Mouse (Mus musculus): Measurements from ENCODE around the gene Mapk11. TPM values are rescaled to one million over a fixed set of nuclear protein-coding genes. Genes with fewer than 3 reads are reported as not detected.

The Mapk11 gene
- polyA plus RNA-seq, 1 experiment from 2014 or later, result 1.9 TPM

DNA sequence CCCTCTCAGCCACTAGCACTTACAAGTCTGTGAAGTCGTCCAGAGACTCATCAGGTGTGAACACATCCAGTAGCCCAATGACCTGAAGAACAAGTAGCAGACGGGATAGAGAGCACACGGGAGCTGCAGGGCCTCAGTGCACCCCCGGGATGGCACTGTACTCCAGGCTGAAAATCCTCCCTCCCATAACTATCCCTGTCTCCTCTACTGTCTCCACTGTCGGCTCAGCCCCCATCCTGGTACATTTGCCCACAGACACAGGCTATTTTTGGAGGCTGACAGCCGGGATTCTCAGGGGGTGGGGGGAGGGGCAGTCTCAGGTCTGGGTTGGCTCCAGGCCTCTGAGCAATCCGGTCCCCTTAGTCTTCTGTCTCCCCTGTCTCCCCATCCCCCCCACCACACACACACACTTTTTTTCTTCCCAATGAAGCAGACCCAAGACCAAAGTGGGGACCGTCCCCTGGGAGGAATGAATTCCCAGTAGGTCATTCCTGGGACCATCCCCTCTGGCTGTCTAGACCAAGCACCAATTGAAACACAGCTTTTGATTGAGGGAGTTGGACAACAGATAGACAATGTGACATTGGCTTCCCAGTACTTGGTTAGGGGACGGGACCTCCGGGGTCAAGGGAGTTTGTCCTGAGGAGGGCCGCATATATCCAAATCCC is 11.9 kb downstream of the Mapk11 start:
- no peaks in the 10 kb centered on the region for H3K36me3 ChIP-seq (ENCODE audit: control insufficient read depth, insufficient read depth)
- TF ChIP-seq CTCF (IDR thresholded peaks at IDR 0.05; ENCODE audit: low read depth), result no peak
- no peak for ATAC-seq
- WGBS, result 77% methylated on average over 11 of the region's 11 CpGs
- no peaks in the 10 kb centered on the region for H3K9me3 ChIP-seq (ENCODE audit: control insufficient read depth)
- no peaks in the 10 kb centered on the region for H3K4me1 ChIP-seq (replicated peaks; ENCODE audit: control insufficient read depth, insufficient read depth, low read length)
- no peak overlapping the region for H3K4me3 ChIP-seq (ENCODE audit: low read depth, low read length)
- no peak overlapping the region for H3K27ac ChIP-seq (ENCODE audit: low read depth, low read length)
- peaks cover 40% of the 10 kb centered on the region for H3K27me3 ChIP-seq (replicated peaks; ENCODE audit: control insufficient read depth, insufficient read depth, low read length)
- H3K4me2 ChIP-seq (replicated peaks; ENCODE audit: low read depth), result no peak overlapping the region
- H3K9ac ChIP-seq (ENCODE audit: low read depth, low read length), result no peak overlapping the region

- no peaks in the 10 kb centered on the region; the same call in 1 of the 2 replicates for H3K36me3 ChIP-seq (ENCODE audit: control insufficient read depth, insufficient read depth)
- no peaks in the 10 kb centered on the region for H3K4me1 ChIP-seq (replicated peaks; ENCODE audit: control insufficient read depth, insufficient read depth, low read length)
- ATAC-seq, result no peak
- H3K27ac ChIP-seq (ENCODE audit: low read depth, low read length), result no peak overlapping the region
- WGBS, result 99% methylated on average over 4 of the region's 5 CpGs
- no peak for TF ChIP-seq CTCF (IDR thresholded peaks at IDR 0.05; ENCODE audit: low read depth)
- no peak overlapping the region for H3K9ac ChIP-seq (ENCODE audit: low read depth, low read length)
- H3K9me3 ChIP-seq (ENCODE audit: control insufficient read depth), result no peaks in the 10 kb centered on the region
- H3K27me3 ChIP-seq (replicated peaks; ENCODE audit: control insufficient read depth, insufficient read depth, low read length), result peaks cover 31% of the 10 kb centered on the region
- no peak overlapping the region for H3K4me2 ChIP-seq (replicated peaks; ENCODE audit: low read depth)
- H3K4me3 ChIP-seq (ENCODE audit: low read depth, low read length), result no peak overlapping the region
Observed at GRCm38 (mm10) chr15:89136461-89137155, 12.8 kb downstream of the Mapk11 start.

DNA sequence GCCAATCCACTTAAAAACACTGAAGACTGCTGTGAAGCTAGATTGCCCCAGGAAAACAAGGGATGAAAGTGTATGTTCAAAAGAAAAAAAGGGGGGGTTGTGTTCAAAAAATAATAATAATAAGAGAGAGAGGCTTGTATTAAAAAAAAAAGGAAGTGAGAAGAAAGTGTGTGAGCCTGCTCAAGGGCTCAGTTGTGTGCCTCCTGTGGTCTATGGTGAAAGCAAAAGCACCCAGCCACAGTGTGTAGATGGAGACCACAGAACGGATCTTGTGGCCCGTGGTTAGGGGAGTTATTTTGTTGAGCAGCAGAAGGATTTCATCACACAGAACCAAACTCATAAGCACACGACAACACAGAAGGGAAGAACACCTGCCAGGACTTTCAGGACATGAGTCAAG is 18.1 kb downstream of the Mapk11 start:
- no peaks in the 10 kb centered on the region for H3K27me3 ChIP-seq (replicated peaks; ENCODE audit: control insufficient read depth, insufficient read depth, low read length)
- no peak for TF ChIP-seq CTCF (IDR thresholded peaks at IDR 0.05; ENCODE audit: low read depth)
- H3K9me3 ChIP-seq (ENCODE audit: control insufficient read depth), result no peaks in the 10 kb centered on the region
- H3K4me1 ChIP-seq (replicated peaks; ENCODE audit: control insufficient read depth, insufficient read depth, low read length), result peaks cover 4% of the 10 kb centered on the region; the same call in 1 of the 2 replicates
- 82% methylated on average over 3 of the region's 3 CpGs for WGBS
- no peak overlapping the region for H3K27ac ChIP-seq (ENCODE audit: low read depth, low read length)
- no peak overlapping the region for H3K9ac ChIP-seq (ENCODE audit: low read depth, low read length)
- H3K4me3 ChIP-seq (ENCODE audit: low read depth, low read length), result no peak overlapping the region
- H3K4me2 ChIP-seq (replicated peaks; ENCODE audit: low read depth), result no peak overlapping the region
- no peaks in the 10 kb centered on the region; the same call in 1 of the 2 replicates for H3K36me3 ChIP-seq (ENCODE audit: control insufficient read depth, insufficient read depth)
- ATAC-seq, result no peak

- Histone ChIP-seq H3K9me3 (ENCODE audit: control insufficient read depth) (no peaks in the 10 kb centered on the region), H3K9ac (ENCODE audit: low read depth, low read length) (no peak overlapping the region), H3K36me3 (ENCODE audit: control insufficient read depth, insufficient read depth) (peaks cover 4% of the 10 kb centered on the region; the same call in 1 of the 2 replicates), H3K4me2 (replicated peaks; ENCODE audit: low read depth) (no peak overlapping the region), H3K27me3 (replicated peaks; ENCODE audit: control insufficient read depth, insufficient read depth, low read length) (no peaks in the 10 kb centered on the region), H3K27ac (ENCODE audit: low read depth, low read length) (no peak overlapping the region), H3K4me1 (replicated peaks; ENCODE audit: control insufficient read depth, insufficient read depth, low read length) (peaks cover 4% of the 10 kb centered on the region; the same call in 1 of the 2 replicates), H3K4me3 (ENCODE audit: low read depth, low read length) (no peak overlapping the region)
- no peak for TF ChIP-seq CTCF (IDR thresholded peaks at IDR 0.05; ENCODE audit: low read depth)
- no peak for ATAC-seq
Observed at GRCm38 (mm10) chr15:89130245-89130644, 19.2 kb downstream of the Mapk11 start.

- Histone ChIP-seq H3K4me3 (ENCODE audit: low read depth, low read length) (peak within 1 kb of the TSS; percentile 71), H3K27me3 (replicated peaks; ENCODE audit: control insufficient read depth, insufficient read depth, low read length) (no peaks in the 10 kb centered on the region), H3K27ac (ENCODE audit: low read depth, low read length) (peak within 1 kb of the TSS; percentile 82), H3K4me1 (replicated peaks; ENCODE audit: control insufficient read depth, insufficient read depth, low read length) (peaks cover 4% of the 10 kb centered on the region; the same call in 1 of the 2 replicates), H3K9me3 (ENCODE audit: control insufficient read depth) (no peaks in the 10 kb centered on the region), H3K36me3 (ENCODE audit: control insufficient read depth, insufficient read depth) (peaks cover 4% of the 10 kb centered on the region; the same call in 1 of the 2 replicates), H3K4me2 (replicated peaks; ENCODE audit: low read depth) (peak within 1 kb of the TSS; percentile 81), H3K9ac (ENCODE audit: low read depth, low read length) (peak within 1 kb of the TSS; percentile 65)
- ATAC-seq, result peak; percentile 85
- WGBS, result 3% methylated on average over 36 of the region's 36 CpGs
- peak; percentile 94 for TF ChIP-seq CTCF (IDR thresholded peaks at IDR 0.05; ENCODE audit: low read depth)
Observed at GRCm38 (mm10) chr15:89128382-89129350, 20.8 kb downstream of the Mapk11 start, which contains the start of gene Hdac10. Gene Hdac10 (minus strand): TSS chr15:89128700.

Measured in intestine, postnatal 0 days (tissue).